Mouse (Mus musculus) left cerebral cortex, adult 11 months (tissue): ENCODE results near the gene Olfr1331.
"Not testable (repeated sequence)": the region's sequence is repeated elsewhere in the genome, so short reads cannot be mapped to it uniquely, and the experiment has no call there.

Experiments used
- DNase-seq: peaks from one replicate; pipeline ENCODE4 v3.0.0; 2022; ENCODE audit warnings: low spot score

Gene Olfr1331

DNA sequence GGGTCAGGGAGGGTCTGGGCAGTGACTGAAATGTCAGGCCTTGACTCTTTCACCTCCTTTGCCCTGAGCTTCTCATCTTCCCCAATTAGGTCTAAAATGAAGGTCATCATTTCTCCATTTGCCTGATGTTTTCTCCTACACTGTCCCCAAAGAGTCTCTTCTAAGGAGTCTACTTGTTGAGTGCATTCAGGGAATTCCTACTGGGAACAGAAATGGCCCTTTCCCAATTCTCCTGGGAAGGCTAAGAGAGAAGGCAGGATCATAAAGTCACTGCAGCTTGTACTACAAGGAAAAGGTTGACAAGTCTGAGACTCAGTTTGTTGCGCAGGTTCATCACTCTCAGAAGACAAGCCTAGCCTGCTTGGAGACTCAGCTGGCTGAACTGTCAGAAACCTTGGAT, at the start of gene Olfr1331:
TSS of gene Olfr1331 (plus strand) at position 301 of the 400 bp plus-strand sequence.
- DNase-seq, result no peak

DNA sequence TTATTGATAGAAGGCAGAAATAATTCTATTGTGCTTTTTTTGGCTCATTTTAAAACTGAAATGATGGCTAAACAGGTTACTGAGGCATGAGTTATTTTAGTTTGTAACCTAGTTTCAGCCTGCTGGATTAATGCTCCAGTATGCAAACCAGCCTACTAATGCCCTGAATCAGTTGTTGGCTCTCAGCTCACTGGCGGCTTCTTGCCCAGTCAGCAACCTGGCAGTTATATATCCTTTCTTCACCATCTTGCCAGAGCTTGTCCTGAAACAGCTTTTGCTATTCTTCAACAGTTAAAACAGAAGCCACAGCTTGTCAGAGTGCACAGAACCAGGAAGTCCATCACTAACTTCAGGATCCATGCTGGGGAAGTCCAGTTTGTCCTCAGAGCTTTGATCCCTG, 45.5 kb upstream of the Olfr1331 start:
- DNase-seq, result no peak

DNA sequence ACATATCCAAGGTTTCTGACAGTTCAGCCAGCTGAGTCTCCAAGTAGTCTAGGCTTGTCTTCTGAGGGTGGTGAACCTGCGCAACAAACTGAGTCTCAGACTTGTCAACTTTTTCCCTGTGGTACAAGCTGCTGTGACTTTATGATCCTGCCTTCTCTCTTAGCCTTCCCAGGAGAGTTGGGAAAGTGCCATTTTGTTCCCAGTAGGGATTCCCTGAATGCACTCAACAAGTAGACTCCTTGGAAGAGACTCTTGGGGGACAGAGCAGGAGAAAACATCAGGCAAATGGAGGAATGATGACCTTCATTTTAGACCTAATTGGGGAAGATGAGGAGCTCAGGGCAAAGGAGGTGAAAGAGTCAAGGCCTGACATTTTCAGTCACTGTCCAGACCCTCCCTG, 28.3 kb upstream of the Olfr1331 start, which contains the start of gene Olfr1333:
TSS of gene Olfr1333 (minus strand) at position 101 of the 400 bp plus-strand sequence.
- DNase-seq, result no peak

DNA sequence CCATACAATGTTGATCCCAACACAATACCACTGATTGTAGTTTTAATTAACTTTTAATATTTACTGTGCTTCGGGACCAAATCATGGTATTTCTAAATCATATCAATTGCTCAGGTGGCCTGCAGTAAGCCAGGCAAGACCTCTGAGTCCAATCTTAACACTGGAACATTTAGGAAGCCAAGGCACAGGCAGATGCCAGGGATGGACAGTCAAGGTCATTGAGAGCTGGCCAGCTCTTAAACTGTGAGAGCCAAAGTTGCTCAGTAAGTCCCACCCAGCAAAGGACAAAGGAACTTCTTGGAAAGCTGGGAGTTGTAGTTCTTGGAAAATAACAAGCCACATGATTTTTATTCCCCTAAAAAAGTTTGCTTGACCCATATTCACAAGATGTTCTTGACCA, 2.7 kb upstream of the Olfr1331 start:
- DNase-seq, result no peak

DNA sequence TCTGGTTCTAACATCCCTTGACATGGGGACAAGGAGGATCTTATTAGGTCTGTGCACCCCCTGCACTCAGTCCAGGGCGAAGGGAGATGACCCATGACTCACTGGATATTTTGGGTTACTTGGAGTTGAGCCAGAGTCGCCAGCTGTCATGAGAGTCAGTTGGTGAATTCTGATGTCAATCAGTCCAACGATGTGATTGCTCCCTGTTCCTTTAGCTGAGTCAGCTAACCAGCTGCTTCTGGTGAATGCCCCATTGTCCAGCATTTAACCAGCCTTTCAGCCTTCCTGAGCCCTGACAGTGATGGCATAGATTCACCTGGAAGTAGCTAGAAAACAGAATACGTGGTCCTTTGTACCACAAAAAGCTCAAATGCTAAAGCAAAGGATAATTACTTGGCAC, 1.7 kb upstream of the Olfr1331 start:
- peak; percentile 26 for DNase-seq

DNA sequence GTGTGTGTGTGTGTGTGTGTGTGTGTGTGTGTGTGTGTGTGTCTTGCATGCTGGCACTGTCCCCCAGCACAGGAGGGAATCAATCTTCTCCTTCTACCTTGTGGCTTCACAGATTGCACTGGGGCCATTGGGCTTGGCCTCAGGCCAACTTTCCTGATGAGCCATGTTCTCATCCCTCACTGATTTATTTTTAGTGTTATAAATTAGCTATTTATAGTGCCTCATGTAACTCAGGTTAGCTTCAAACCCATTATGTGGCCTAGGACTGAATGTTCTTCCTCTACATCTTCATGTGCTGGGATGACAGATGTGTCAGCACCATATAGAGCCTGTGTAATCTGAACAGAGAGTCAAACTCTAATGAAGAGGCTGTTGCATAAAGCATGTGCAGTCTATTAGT, 3.1 kb downstream of the Olfr1331 start:
- no peak for DNase-seq

DNA sequence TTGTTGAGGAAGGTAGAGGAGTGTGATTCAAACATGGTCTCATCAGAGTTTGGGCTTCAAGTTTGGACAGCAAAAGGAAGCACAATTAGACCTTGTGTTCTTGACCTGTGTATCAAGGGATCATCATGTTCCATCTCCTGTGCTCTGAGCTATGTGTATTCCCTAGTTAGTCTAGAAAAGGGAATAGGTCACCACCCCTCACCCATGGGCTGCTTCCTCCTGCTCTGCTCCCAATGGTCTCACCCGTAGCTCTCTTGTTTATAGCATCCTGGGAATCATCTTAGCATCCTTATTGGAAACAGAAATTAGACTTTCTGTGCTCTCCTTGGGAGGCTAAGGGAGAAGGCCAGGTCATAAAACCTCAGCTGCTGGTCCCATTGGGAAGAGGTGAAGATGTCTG, 23.8 kb downstream of the Olfr1331 start, which contains the start of gene Olfr1330:
TSS of gene Olfr1330 (plus strand) at position 301 of the 400 bp plus-strand sequence.
- no peak for DNase-seq

DNA sequence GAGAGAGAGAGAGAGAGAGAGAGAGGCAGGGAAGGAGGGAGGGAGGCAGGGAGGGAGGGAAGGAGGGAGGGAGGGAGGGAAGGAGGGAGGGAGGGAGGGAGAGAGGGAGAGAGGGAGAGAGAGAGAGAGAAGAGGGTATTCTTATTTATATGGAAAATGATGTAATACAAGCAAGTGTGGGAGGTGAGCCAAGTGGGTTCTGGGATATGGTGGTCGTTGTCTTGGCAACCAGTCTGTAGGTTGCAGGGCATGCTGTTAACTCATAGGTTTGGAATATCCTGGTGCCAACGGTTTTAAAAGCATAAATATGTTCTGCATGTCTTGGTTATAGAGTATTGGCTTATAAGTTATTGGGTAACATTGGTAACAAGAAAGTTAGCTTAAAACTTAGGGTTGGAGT, 37.5 kb downstream of the Olfr1331 start:
- DNase-seq, result no peak

DNA sequence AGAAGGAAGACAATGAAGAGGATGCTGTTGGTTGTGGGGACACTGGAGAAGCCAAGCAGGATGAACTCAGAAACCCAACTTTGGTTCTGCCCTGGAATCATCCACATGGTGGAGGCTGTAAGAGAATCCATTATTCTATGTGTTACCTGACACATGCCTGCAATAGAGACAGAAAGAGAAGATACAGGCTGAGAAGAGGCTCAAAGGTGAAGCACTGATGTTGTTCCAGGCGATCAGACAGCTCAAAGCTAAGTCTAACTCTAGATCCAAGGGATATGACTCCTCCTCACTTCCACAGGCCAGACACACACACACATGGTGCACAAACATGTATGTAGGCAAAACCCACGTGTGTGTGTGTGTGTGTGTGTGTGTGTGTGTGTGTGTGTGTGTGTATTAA, 52.9 kb downstream of the Olfr1331 start, which contains the start of gene Olfr1329:
TSS of gene Olfr1329 (minus strand) at position 101 of the 400 bp plus-strand sequence.
- DNase-seq, result not testable (repeated sequence)
